Mouse (Mus musculus) liver, adult 2 months (tissue): ENCODE measurements around the gene Car8.

Source experiments
- CTCF ChIP-seq: fragments of 200-500 bp; IDR thresholded peaks from 2 replicates; pipeline ENCODE4 v1.5.1; 2011; ENCODE audit warnings: low read depth, low read length, control low read depth
- POLR2A ChIP-seq: fragments of 200-500 bp; IDR thresholded peaks from 2 replicates; pipeline ENCODE4 v1.6.1; 2011; ENCODE audit warnings: low read length, control low read depth; ENCODE audit not compliant: insufficient read depth; ENCODE audit errors: extremely low read depth

DNA sequence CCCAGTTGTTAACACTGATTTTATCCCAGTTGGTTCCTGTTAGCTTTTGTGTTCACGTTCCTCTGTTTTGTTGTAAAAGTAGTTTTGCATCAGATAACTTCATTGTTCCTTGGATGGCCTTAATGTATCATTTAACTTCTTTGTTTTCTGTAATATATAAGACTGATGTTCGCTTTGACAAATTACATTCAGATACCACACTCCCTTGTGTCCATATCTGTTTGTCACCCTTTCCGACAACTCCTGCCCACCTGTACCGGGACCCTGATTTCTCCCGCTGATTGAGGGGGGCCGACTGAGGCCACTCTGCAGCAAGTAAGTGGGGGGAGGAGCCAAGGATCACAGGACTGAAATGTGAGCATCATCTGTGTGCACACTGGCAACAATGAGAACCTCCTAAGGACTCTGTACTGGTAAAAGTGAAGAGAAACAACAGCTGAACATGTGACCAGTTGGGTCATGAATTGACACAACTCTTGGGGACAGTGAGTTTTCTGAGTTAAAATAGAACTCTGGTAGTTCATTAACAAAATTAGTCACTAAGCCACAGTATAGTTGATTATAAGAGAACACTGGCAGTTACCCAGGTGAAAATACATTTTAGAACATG, 84.1 kb downstream of the Car8 start:
- TF ChIP-seq CTCF (no peak), POLR2A (no peak)
